Mouse (Mus musculus) layer of hippocampus, postnatal 14 days (tissue): Measurements from ENCODE around the gene Adcy5. TPM values are rescaled to one million over a fixed set of nuclear protein-coding genes. Genes with fewer than 3 reads are reported as not detected.

Experiments used
- DNase-seq, 2 experiments: peaks; one replicate each; pipeline ENCODE4 v3.0.0; 2021 to 2022; ENCODE audit warnings: low spot score in 2 of 2, mixed read lengths in 1 of 2
- long read RNA-seq, 2 experiments: library from polyadenylated mRNA; stranded (forward); transcript quantifications; one replicate each; pipeline ENCODE4 v2.0.0; 2021
- total RNA-seq, 2 experiments: library from RNA; stranded (reverse); gene quantifications; 2 replicates each; pipeline ENCODE4 v1.2.3; 2021

Adcy5 gene
- total RNA-seq, result 10 to 100 TPM; 68.8 to 69.8 TPM
- long read RNA-seq, experiment 1, full-length matches to known transcripts, result 8 of 21 reads
- long read RNA-seq, experiment 1, partial matches to known transcripts, result 10 of 21 reads
- long read RNA-seq, experiment 1, other reads (novel, unspliced or antisense), result 3 of 21 reads
- long read RNA-seq, experiment 2, full-length matches to known transcripts, result 8 of 29 reads
- long read RNA-seq, experiment 2, partial matches to known transcripts, result 13 of 29 reads
- long read RNA-seq, experiment 2, other reads (novel, unspliced or antisense), result 8 of 29 reads

DNA sequence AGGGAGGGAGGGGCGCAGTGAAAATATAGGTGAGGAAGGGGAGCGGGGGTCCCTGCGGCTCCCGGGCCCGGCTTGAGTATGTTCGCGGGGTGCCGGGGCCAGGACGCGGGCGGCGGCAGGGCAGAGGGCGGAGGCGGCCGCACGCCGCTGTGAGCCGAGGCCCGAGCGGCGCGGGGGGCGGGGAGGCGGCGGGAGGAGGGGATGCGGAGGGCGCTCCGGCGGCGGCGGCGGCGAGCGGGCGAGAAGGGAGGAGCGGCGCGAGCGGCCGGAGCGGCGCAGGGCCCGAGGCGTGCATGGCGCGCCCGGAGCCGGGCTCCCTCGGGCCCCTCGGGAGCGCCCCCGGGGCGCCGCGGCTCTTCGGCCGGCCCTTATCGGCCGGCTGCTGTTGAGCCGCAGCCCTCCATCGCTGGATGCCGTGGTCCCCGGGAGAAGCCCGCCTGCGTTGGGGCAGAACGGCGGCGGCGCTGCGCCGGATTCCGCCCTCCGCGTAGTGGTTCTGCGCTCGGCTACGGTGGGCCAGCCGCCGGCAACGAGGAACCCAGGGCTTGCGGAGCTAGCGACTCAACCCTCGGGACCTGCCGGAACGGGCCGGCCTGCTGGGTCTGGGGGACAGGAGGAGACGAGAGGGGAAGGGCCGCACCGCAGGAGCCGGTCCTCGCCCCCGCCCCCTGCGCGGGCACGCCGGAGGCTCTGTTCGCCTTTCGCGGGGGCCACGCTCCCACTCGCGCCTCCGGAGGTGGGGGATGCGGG, at the start of gene Adcy5:
TSS of gene Adcy5 (plus strand) at position 237 of the 750 bp plus-strand sequence.
- DNase-seq, result peak in 1 of 2 experiments; percentile 42

DNA sequence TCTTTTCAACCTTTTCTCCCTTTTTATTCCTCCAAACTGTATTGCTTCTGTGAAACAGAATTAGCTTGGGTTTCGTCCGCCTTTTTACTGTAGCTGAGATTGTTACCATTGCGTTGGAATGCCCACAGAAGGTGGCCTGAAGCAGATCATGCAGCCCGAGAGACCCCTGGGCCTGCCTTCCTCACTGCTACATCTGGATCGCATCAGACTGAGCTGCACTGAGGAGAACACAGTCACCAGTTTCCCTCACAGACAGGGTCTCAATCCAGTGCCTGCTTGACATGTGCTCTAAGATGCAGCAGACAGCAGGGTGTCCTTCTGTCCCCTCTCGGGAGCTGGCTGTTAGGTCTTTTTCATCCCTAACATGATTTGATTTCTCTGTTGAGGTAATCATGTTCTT, 46.7 kb upstream of the Adcy5 start:
- no peak for DNase-seq

DNA sequence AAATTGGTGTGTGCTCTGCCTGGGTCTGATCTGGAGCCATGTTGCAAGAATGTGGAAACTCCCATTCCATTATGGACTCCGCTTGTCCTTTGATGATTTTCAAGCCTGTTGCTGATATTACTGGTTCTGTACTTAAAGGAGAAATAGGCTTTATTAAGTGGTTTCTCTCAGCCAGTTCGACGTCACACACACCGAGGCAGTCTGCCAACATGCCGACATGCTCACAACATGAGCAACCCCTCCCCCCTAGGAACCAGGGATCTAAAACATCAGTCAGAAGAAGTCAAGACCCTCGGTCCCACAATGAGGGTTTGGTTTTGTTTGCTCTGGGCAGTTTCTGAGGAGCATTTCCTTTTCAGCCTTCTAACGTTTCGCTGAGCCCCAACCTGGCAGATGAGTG, 45.5 kb upstream of the Adcy5 start:
- DNase-seq, result no peak

DNA sequence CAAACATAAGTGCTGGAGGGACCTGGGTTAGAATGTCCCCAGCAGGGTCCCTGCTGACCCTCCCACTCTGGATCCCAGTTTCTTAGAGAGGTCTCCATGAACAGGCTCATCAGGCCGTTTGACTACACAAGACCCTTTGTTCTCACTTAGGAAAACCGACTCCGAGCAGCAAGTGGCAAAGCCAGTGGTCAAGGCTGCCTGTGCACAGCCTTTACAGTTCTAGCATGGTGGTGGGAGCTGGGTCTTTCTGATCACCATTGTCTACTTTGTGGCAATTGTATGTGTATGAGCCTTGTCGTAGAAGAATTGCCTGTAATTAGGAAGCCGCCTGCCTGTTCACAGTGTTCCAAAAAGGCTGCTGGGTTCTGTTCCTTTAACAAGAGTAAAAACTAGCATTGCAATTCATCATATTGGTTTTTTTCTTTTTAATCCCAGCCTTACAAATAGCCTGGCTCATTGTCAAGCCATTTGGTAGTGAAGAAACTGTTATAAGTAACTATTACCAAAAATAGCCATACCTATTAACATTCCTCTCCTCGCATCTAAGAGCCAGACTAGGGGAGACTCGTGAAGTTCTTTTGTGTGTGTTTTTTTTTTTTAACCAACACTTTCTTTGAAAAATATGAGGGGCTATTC, 44.9 kb upstream of the Adcy5 start:
- no peak for DNase-seq

DNA sequence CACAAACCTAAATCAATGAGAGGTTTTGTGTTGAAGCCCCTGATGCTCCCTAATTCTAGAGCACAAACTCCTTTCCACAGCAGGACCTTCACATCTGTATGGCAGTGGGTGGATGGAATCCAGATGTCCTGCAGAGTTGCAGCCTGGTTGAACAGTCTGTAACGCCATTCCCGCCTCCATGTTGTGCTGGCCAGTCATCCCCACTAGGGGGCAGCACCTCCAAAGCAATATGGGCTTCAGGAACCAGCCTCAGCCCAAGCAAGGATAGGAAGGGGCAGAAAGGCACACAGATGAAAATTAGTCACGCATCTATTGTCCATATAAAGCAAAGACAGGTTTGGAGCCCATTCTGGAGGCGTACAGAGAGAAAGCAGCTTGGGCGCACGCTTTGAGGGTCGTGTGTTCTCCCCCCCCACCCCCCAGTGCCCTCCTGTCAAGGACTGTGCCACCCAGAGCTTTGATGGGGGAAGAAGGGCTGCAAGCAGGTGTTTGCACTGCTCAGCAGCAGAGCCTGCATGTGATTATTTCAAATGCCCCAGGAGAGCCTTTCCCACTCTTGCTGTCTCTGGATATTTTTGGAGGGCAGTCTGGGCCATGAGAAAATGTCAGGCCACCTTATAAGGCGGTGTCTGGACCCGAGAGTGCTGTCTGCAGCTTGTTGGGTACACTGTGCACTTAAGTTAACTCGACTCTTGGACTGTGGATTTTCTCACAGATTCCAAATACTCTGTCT, 44.1 kb upstream of the Adcy5 start:
- DNase-seq, result peak; percentile 84 to 90

DNA sequence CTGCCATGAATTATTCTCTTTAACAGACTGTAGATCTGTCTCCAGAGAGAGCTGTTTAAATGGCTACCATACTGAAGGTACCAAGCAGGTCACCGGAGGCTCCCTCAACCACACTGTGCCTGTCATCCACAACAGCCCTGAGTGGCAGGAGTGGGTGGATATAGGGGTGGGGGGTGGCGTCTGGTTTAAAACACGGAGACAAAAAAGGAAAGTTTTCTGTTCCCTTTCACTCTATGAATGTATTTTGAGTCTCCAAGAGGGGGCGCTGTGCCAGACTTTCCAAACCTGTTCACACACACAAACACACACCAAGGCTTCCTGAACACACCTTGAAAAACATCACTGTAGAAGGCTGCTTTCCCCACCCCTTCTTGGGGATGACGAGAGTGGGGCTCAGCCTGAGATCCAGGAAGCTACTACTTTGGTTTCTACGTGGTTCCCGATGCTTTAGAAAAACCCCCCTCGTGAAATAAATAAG, 43.5 kb upstream of the Adcy5 start:
- DNase-seq, result no peak

DNA sequence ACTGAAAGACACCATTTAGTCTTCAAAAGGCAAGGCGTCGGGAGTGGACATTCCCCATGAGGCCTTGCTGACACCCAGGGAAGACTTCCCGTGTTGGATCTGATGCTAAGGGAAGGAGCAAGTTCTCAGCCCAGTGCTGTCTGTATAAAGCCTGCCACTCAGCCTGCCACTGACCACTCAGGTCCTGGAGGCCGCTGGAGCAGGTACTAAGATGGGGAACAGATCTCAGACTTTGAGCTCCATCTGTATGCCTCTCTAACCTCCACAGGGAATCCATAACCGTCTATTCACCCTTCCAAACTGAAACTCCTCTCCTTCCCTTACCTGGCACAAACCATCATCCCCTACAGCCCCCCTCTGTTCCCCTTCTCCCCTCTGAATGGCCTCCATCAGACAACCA, 41.2 kb upstream of the Adcy5 start:
- DNase-seq, result no peak

DNA sequence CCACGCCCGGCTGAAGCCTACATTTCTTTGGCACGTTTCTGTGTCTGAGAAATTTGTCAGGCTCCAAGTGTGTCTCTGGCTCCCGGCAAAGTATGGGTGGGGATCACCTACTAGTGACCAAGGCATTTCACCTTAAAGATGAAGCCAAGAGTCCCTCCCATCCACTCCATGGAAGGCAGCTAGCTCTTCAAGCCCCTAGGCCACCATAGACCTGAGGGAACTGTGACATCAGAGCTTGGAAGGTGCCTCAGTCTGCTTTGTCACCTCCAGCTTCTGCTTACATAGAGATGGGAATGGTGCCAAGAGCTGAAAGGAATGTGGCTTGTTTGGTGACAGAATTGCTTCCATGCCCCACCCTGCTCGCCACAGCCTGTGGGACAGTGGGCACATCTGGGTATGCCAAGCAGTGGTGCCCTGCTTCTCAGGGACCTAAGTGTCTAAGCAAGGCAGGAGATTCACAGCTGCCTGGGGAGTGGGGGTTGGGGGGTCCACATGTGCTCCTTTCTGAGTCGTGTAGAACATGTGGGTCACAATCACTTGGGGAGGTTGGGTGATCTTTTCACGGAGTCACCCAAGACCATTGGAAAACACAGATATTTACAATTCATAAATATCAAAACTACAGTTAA, 38.2 kb upstream of the Adcy5 start:
- no peak for DNase-seq

DNA sequence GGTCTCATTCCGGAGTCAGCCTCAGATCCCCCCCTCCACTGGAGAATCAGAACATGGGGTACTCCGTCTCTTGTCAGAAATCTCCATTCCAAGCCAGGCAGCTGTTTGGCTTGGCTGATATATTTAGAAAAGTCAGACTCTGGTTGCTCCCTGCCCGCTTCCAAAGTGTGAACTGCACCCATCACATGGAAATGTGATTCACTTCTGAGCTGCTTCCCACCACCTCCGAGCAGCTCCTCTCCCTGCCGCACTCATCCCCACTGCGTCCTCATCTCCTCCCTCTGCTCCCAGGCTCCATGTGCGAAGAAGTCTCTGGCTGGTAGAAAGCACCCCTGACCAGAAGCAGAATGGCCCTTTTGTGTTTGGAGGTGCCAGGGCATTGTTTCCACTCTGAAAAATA, 37.2 kb upstream of the Adcy5 start:
- DNase-seq, result no peak

DNA sequence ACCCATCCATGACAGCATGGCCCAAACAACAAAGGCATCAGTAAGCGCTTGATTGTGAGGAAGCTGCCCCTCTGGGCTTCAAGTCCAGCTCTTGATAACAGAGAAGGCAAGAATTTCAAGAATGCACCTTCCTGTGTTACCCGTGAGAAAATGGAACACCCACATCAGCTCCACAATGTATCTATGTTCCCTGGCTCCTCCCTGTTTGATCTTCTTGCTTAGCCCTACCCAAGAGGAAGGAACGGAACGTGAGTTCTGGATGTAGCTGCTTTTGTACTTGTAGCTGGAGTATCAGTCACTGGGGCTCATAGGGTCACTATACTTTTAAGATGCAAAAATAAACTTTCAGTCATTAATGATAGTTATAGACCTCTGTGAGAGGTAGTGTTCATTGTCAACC, 34.1 kb upstream of the Adcy5 start:
- no peak for DNase-seq

DNA sequence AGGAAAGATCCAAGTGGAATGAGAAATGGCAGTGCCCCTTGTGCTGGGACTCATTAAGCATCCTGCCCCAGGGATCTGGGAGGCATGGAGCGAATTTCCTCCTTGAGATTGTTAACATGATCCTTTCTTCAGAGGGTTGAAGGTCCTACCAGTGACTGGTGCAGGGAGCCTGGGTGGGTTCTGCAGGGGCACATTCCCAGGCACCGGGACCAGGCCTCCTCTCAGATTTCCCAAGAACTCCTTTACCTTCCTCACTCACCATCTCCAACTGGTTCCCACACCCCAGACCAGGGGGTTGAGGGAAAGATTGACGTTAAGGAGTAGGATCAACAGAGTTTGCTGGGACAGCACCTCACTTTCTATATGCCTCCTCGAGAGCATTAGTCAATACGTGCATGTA, 27.4 kb upstream of the Adcy5 start:
- DNase-seq, result no peak

DNA sequence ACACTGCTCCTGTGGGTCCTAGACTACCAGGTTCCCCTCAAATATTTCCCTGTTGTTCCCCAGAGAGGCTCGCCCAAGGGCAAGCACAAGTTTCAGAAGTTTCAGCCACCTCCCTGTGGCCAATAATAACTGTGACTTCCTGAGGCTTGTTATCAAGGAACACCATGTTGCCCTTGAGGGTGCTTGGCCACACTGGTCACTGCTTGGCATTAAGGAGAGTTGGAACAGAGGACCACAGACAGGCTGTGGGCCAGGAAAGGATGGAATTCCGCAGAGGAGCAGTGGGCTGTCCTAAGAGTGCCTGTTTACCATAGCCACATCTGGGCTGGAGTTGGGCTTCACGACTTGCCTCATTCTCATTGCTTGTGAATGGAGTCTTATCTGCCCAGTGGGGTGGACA, 24.5 kb upstream of the Adcy5 start:
- no peak for DNase-seq

DNA sequence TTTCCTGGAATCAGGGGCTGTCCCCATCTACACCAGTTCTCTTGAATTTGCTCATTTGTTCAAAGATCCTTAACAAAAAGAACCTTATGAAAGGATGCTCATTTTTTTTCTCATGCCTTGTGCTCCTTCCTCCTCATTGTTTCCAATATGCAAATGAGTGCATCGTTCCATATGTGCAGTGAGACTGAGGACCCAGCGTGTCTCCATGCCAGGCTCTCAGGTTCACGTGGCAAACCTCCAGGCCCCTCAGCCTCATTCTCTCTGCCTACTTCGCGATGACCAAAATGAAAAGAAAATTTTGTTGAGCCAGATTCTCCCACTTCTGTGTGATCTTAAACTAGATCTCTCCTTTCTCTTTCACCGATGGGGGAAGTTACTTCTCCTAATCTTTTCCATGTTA, 15.3 kb upstream of the Adcy5 start:
- DNase-seq, result no peak

DNA sequence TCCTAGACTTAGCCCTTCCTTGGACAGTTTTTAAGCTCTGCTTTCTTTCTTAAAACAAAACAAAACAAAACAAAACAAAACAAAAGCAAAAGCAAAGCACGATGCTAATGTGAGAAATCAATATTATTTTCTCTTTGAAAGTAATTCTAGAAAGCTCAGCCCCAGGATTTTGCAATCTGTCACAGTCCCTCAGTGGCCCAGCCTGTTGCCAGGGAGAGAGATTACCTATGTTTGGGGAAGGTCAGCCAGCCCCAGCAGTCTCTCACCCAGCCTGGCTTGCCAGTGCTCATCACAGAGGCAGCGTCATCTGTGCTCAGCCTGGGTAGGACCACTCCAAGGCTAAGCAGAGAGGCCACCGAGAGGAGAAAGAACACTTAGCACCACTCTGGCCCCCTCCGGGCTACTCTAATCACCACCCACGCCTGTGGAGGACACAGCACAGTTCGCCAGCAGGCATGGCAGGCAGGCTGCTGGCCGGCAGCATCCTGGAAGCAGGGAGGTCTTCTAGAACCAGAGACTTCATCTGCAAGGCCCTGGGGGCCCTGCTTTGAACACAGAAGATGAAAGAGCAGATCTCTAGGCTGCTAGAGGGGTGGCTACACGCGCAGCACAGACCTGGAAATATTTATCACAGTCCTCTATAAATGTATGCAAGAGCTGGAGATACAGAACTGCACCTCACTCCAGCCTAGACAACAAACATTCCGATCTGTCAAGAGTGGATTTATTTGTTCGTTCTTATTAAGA, 14.6 kb upstream of the Adcy5 start:
- DNase-seq, result no peak

DNA sequence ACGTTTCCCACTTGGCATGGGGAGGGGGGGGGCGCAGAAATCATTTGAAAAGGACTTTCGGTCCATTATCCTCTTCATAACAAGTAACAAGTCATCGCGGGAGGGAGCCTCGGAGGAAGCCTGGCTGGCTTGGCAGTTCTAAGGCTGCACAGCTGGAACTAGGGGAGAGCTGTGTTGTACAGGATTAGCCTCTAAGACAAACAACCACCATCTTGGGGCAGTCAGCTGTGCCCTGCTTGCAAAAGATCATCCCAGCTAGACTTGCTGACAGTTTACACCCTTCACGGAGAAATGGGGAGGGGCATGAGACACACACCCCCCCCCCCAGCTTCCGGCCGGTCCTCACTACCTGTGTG, 14.1 kb upstream of the Adcy5 start:
- DNase-seq, result no peak

DNA sequence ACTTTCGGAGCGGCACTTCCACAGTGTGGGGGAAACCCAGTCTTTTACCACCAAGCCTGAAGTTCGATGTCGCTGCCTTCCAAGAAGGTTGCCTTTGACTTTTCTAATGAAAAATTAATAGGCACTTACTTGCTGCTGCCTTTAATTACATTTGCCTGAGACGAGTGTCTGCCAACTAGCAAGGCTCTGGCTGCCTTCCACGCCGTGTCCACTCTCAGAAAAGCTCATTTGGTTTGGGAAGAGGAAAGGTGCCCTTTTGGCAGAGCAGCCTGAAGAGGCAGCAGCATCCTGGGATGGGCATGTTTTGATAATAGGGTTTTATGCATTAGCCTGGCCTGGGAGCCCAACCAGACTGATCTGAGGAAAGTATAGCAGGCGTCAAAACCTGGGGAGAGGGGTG, 12.8 kb upstream of the Adcy5 start:
- no peak for DNase-seq

DNA sequence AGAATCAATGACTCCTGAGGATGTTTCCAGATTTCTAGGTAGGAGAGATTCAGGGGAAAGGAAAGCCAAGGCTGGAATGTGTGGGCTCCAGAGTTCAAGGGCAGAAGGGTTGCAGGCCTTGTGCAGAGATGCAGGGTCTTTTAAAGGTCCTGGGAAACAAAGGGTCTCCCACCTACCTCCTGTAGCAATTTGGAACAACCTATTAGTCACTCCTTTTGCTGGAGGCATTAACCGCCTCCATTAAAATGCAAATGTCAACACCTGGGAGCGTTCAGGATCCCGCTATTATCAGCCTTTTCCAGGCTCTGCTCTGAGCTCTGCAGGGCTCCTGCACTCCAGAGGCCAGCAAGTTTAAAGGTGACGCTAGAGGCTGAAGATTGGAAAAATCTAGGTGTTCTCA, 8.5 kb upstream of the Adcy5 start:
- no peak for DNase-seq

DNA sequence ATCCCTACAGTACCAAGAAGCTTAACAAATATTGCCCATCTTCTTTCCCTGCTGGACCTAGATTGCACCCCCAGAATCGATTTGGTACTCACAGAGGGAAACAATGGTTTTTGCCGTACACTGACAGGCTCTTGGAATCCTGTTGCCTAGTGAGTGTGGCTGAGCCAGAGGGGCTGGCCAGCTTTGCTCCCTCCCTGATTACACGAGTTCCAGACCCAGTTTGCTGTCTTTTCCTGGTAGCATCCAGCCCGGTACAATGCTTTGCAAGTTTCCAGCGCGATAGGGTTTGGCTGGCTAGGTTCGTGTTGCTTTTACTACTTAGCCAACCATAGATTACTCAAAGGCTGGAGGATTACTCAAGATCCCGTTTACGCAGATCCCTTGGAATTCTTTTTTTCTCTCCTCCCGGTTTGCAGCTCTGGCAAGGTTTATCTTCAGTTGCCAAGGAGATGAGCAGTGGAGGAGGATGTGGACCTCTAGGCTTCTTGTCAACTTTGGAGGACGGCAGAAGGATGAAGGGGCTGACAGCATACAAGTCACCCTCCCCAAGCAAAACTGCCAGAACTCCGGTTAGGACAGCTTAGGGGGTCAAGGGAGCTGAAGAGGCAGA, 1.4 kb upstream of the Adcy5 start:
- no peak for DNase-seq

DNA sequence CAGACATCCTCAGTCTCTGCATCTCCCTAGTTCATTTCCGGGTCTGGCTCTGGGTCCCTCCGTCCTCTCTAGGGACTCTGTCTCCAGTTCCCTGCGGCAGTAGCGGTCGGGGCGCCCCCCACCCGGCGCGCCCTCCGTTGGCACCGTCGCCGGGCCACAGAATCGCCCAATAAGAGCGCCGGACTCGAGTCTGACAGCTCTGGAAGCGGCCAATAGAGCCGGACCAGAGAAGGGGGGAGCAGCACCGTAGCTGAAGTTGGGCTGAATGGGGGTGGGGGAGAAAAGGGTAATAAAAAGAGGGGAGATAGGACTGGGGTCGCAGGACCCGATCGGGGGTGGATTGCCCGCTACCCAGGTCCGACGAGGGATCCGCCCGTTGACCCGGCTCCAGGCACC, 434 bp upstream of the Adcy5 start:
- peak; percentile 62 to 72 for DNase-seq
